Mouse (Mus musculus): ENCODE measurements at regions not wholly inside any gene's neighbourhood (a gene's known extent, or its start where the extent isn't known, plus 50 kb on each side); places are given as distances from the start of the nearest gene placed in this dataset.
A peak's percentile ranks its signal among the peaks of the same experiment; 100 is the strongest.

DNA sequence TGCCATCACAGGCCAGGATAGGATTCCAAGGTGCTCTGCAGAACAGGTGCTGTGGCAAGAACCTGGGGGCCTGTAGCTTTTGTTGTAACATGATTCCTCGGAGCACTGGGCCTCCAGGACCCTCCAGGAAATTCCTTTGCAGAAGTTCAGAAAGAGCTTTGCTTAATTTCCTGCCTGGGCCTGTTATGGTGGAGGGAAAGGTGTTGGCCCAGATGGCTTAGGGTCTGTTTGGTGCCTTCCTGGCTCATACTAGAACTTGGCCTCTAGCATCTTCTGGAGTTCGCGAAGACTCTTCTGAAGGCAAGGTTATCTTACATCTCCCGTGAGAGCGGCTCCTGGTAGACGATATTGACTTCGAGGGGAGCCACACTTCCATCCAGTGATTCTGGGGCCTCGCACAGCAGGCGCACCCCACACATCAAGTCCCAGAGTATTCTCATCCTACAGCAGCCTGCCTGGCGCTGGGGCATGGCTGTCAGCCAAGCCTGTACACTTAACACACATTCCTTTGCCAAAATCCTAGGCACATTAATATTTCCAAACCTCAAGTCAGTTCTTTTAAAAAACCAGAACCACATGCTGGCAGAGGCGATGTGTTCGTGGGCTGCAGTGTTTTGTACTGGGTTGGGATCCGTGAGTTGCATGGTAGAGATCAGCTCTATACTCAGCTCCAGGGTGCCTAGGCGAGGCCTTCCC lies 54.5 kb upstream of the Cxcl14 start:
- no peak overlapping the region for H3K4me2 ChIP-seq
- H3K4me1 ChIP-seq (replicated peaks), result peaks cover 15% of the 10 kb centered on the region
- 0 out of 2 replicates have a peak overlapping the region, but pooled peaks have one; percentile 37 for H3K27ac ChIP-seq
- no peaks in the 10 kb centered on the region for H3K36me3 ChIP-seq
- no peak overlapping the region for H3K9ac ChIP-seq
- no peak for ATAC-seq (replicated peaks; ENCODE audit: insufficient number of reproducible peaks, insufficient read depth, low FRiP score, low read depth)
- H3K27me3 ChIP-seq, result 0 out of 2 replicates have a peak, but pooled peaks cover 7% of the 10 kb centered on the region
- H3K9me3 ChIP-seq (replicated peaks), result no peaks in the 10 kb centered on the region
- H3K4me3 ChIP-seq, result no peak overlapping the region
- WGBS, result 49% methylated on average over 14 of the region's 14 CpGs

- 68% methylated on average over 5 of the region's 5 CpGs for WGBS
- Histone ChIP-seq H3K27me3 (0 out of 2 replicates have a peak, but pooled peaks cover 7% of the 10 kb centered on the region), H3K27ac (0 out of 2 replicates have a peak overlapping the region, but pooled peaks have one; percentile 37), H3K4me1 (replicated peaks) (peaks cover 15% of the 10 kb centered on the region), H3K9me3 (replicated peaks) (no peaks in the 10 kb centered on the region), H3K4me3 (no peak overlapping the region), H3K4me2 (no peak overlapping the region), H3K36me3 (no peaks in the 10 kb centered on the region), H3K9ac (no peak overlapping the region)
- ATAC-seq (replicated peaks; ENCODE audit: insufficient number of reproducible peaks, insufficient read depth, low FRiP score, low read depth), result no peak
These were observed 55.0 kb upstream of the Cxcl14 start for GRCm38 (mm10) chr13:56351401-56351735.

DNA sequence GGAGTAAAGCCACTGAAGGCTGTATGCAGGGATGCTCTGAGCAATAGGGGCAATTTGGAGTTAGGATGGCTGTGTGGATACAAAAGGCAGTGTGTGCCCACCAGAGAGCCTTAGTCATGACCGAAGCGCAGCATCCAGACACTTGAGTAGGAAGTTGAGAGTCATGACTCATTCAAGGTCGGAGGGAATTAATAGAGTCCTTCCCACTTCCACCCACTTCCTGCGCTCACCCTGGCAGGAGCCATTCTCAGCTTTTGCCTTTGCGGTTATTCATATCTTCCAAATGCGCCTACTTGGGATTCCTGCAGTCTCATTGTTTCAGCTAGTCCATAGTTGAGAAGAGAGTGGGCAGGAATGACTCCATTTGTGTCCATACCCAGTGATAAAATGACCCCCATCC lies 56.1 kb upstream of the Cxcl14 start:
- no peak overlapping the region for H3K4me3 ChIP-seq
- WGBS, result 78% methylated on average over 6 of the region's 6 CpGs
- no peak overlapping the region for H3K4me2 ChIP-seq
- H3K27me3 ChIP-seq, result 0 out of 2 replicates have a peak, but pooled peaks cover 7% of the 10 kb centered on the region
- no peaks in the 10 kb centered on the region for H3K36me3 ChIP-seq
- no peaks in the 10 kb centered on the region for H3K9me3 ChIP-seq (replicated peaks)
- ATAC-seq (replicated peaks; ENCODE audit: insufficient number of reproducible peaks, insufficient read depth, low FRiP score, low read depth), result no peak
- no peak overlapping the region for H3K27ac ChIP-seq
- no peak overlapping the region for H3K9ac ChIP-seq
- peaks cover 15% of the 10 kb centered on the region for H3K4me1 ChIP-seq (replicated peaks)

- Histone ChIP-seq H3K36me3 (no peaks in the 10 kb centered on the region), H3K9me3 (replicated peaks) (no peaks in the 10 kb centered on the region), H3K27ac (no peak overlapping the region), H3K9ac (no peak overlapping the region), H3K27me3 (0 out of 2 replicates have a peak, but pooled peaks cover 7% of the 10 kb centered on the region), H3K4me1 (replicated peaks) (peaks cover 15% of the 10 kb centered on the region), H3K4me2 (no peak overlapping the region), H3K4me3 (no peak overlapping the region)
- 89% methylated on average over 12 of the region's 12 CpGs for WGBS
- no peak for ATAC-seq (replicated peaks; ENCODE audit: insufficient number of reproducible peaks, insufficient read depth, low FRiP score, low read depth)
These were observed 56.7 kb upstream of the Cxcl14 start for GRCm38 (mm10) chr13:56352839-56353605.

DNA sequence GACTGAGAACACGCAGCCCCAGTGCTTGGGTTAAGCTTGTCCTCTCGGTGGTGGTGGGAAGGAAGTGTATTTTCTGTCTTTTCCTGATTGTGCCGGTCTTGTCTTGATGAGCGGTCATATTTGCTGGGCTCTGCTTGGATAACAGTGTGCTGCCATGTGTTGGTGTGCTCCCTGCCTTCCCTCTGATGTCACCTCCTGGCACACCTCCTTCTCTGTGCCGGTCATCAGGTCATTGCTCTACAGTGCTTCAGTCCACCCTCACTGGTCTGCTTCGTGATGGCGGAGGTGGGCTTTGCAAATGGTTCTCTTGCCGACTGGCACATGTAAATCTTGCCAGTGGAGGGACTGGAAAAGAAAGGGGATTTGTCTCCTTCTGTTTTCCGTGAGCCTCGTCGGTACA lies 57.6 kb upstream of the Cxcl14 start:
- no peak overlapping the region for H3K27ac ChIP-seq
- H3K4me2 ChIP-seq, result no peak overlapping the region
- H3K27me3 ChIP-seq, result 0 out of 2 replicates have a peak, but pooled peaks cover 7% of the 10 kb centered on the region
- no peaks in the 10 kb centered on the region for H3K9me3 ChIP-seq (replicated peaks)
- no peaks in the 10 kb centered on the region for H3K36me3 ChIP-seq
- 86% methylated on average over 11 of the region's 11 CpGs for WGBS
- no peak overlapping the region for H3K9ac ChIP-seq
- peaks cover 15% of the 10 kb centered on the region for H3K4me1 ChIP-seq (replicated peaks)
- H3K4me3 ChIP-seq, result no peak overlapping the region
- ATAC-seq (replicated peaks; ENCODE audit: insufficient number of reproducible peaks, insufficient read depth, low FRiP score, low read depth), result no peak

- Histone ChIP-seq H3K27me3 (0 out of 2 replicates have a peak, but pooled peaks cover 7% of the 10 kb centered on the region), H3K9me3 (replicated peaks) (no peaks in the 10 kb centered on the region), H3K36me3 (no peaks in the 10 kb centered on the region), H3K4me3 (no peak overlapping the region), H3K4me2 (no peak overlapping the region), H3K27ac (no peak overlapping the region), H3K4me1 (replicated peaks) (peaks cover 15% of the 10 kb centered on the region), H3K9ac (no peak overlapping the region)
- WGBS, result 67% methylated on average over 1 of the region's 1 CpGs
- no peak for ATAC-seq (replicated peaks; ENCODE audit: insufficient number of reproducible peaks, insufficient read depth, low FRiP score, low read depth)
These were observed 58.3 kb upstream of the Cxcl14 start for GRCm38 (mm10) chr13:56354630-56355029.

- WGBS, result 33% methylated on average over 1 of the region's 1 CpGs
- no peak overlapping the region for H3K4me3 ChIP-seq
- H3K27me3 ChIP-seq, result 0 out of 2 replicates have a peak, but pooled peaks cover 7% of the 10 kb centered on the region
- H3K9me3 ChIP-seq (replicated peaks), result no peaks in the 10 kb centered on the region
- no peaks in the 10 kb centered on the region; the same call in 1 of the 2 replicates for H3K4me1 ChIP-seq (replicated peaks)
- no peak for ATAC-seq (replicated peaks; ENCODE audit: insufficient number of reproducible peaks, insufficient read depth, low FRiP score, low read depth)
- H3K27ac ChIP-seq, result no peak overlapping the region
- no peak overlapping the region for H3K9ac ChIP-seq
- H3K36me3 ChIP-seq, result no peaks in the 10 kb centered on the region
- no peak overlapping the region for H3K4me2 ChIP-seq
These were observed 60.6 kb upstream of the Cxcl14 start for GRCm38 (mm10) chr13:56356999-56357398.

- H3K27me3 ChIP-seq, result 0 out of 2 replicates have a peak, but pooled peaks cover 7% of the 10 kb centered on the region
- no peaks in the 10 kb centered on the region; the same call in 1 of the 2 replicates for H3K4me1 ChIP-seq (replicated peaks)
- no peak overlapping the region for H3K4me2 ChIP-seq
- H3K4me3 ChIP-seq, result no peak overlapping the region
- no peaks in the 10 kb centered on the region for H3K36me3 ChIP-seq
- WGBS, result 77% methylated on average over 3 of the region's 3 CpGs
- no peaks in the 10 kb centered on the region for H3K9me3 ChIP-seq (replicated peaks)
- no peak overlapping the region for H3K9ac ChIP-seq
- ATAC-seq (replicated peaks; ENCODE audit: insufficient number of reproducible peaks, insufficient read depth, low FRiP score, low read depth), result no peak
- H3K27ac ChIP-seq, result no peak overlapping the region
These were observed 61.6 kb upstream of the Cxcl14 start for GRCm38 (mm10) chr13:56357955-56358354.

GRCm38 (mm10) chr13:56358827-56359226 lies 62.5 kb upstream of the Cxcl14 start:
- Histone ChIP-seq H3K4me1 (replicated peaks) (no peaks in the 10 kb centered on the region; the same call in 1 of the 2 replicates), H3K27ac (no peak overlapping the region), H3K9me3 (replicated peaks) (no peaks in the 10 kb centered on the region), H3K4me3 (no peak overlapping the region), H3K27me3 (0 out of 2 replicates have a peak, but pooled peaks cover 7% of the 10 kb centered on the region), H3K36me3 (no peaks in the 10 kb centered on the region), H3K9ac (no peak overlapping the region), H3K4me2 (no peak overlapping the region)
- ATAC-seq (replicated peaks; ENCODE audit: insufficient number of reproducible peaks, insufficient read depth, low FRiP score, low read depth), result no peak
- WGBS, result 53% methylated on average over 7 of the region's 7 CpGs

DNA sequence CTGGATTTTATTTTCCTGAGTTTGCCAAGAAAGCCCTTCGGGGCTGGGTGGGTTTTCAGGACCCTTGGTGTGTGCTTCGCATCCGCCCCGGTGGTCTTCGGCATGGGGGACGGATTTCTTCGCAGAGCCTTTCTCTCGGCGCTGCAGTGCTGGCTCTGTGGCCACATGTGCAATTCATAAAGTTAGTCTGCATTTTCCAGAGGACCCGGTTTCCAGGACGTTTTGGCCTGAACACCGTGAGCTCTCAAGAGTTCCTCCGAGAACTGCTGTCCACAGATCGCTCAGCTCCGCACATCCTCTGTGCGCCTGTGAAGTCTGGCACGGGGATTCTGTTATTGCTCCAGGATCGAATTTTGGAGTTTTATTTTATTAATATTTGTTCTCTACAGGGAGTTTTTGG lies 63.2 kb upstream of the Cxcl14 start:
- no peaks in the 10 kb centered on the region for H3K9me3 ChIP-seq (replicated peaks)
- H3K4me2 ChIP-seq, result no peak overlapping the region
- ATAC-seq (replicated peaks; ENCODE audit: insufficient number of reproducible peaks, insufficient read depth, low FRiP score, low read depth), result no peak
- no peak overlapping the region for H3K27ac ChIP-seq
- 87% methylated on average over 18 of the region's 18 CpGs for WGBS
- no peak overlapping the region for H3K9ac ChIP-seq
- no peaks in the 10 kb centered on the region for H3K36me3 ChIP-seq
- H3K4me1 ChIP-seq (replicated peaks), result no peaks in the 10 kb centered on the region; the same call in 1 of the 2 replicates
- H3K4me3 ChIP-seq, result no peak overlapping the region
- H3K27me3 ChIP-seq, result no peaks in the 10 kb centered on the region

GRCm38 (mm10) chr13:56360803-56361202 lies 64.5 kb upstream of the Cxcl14 start:
- WGBS, result 80% methylated on average over 2 of the region's 2 CpGs
- Histone ChIP-seq H3K9ac (no peak overlapping the region), H3K9me3 (replicated peaks) (no peaks in the 10 kb centered on the region), H3K4me2 (no peak overlapping the region), H3K4me3 (no peak overlapping the region), H3K36me3 (no peaks in the 10 kb centered on the region), H3K27ac (no peak overlapping the region), H3K4me1 (replicated peaks) (no peaks in the 10 kb centered on the region; the same call in 1 of the 2 replicates), H3K27me3 (no peaks in the 10 kb centered on the region)
- no peak for ATAC-seq (replicated peaks; ENCODE audit: insufficient number of reproducible peaks, insufficient read depth, low FRiP score, low read depth)
